Mouse (Mus musculus) yolk sac, embryonic 10.5 days (tissue): ENCODE data around the gene Dmbx1.

Experiments
- DNase-seq: peaks from one replicate; pipeline ENCODE4 v3.0.0-alpha.2; 2017; ENCODE audit warnings: low spot score

Gene Dmbx1

GRCm38 (mm10) chr4:115886875-115887274 lies 52.9 kb downstream of the Dmbx1 start:
- no peak for DNase-seq

GRCm38 (mm10) chr4:115885846-115886245 lies 53.9 kb downstream of the Dmbx1 start:
- no peak for DNase-seq

- no peak for DNase-seq
Measured at GRCm38 (mm10) chr4:115884022-115884421, 55.7 kb downstream of the Dmbx1 start, which contains the start of gene Kncn. Gene Kncn, plus strand, starts transcription at chr4:115884400.

GRCm38 (mm10) chr4:115882195-115882594 lies 57.5 kb downstream of the Dmbx1 start:
- no peak for DNase-seq

- DNase-seq: no peak
Measured at GRCm38 (mm10) chr4:115881183-115881582, 58.5 kb downstream of the Dmbx1 start.

GRCm38 (mm10) chr4:115878828-115879227 lies 60.9 kb downstream of the Dmbx1 start:
- DNase-seq: no peak

GRCm38 (mm10) chr4:115878216-115878678 lies 61.5 kb downstream of the Dmbx1 start:
- DNase-seq: no peak

- no peak for DNase-seq
Measured at GRCm38 (mm10) chr4:115873231-115873630, 66.5 kb downstream of the Dmbx1 start.

- DNase-seq: no peak
Measured at GRCm38 (mm10) chr4:115869512-115870210, 70.1 kb downstream of the Dmbx1 start.
